Mouse (Mus musculus) common myeloid progenitor, adult 5-6 weeks (primary cell): ENCODE measurements around the gene Tex11. TPM values are rescaled to one million over a fixed set of nuclear protein-coding genes. Genes with fewer than 3 reads are reported as not detected.

Experiments used
- total RNA-seq: library from RNA; stranded (forward); fragments of 200-1000, 187-1606 nt; gene quantifications from 2 replicates; pipeline ENCODE4 v1.2.3, GENCODE M21; 2017

Gene Tex11
- total RNA-seq, 1 experiment from 2014 or later: not detected

Other genes with a start within 250 kb of the Tex11 start
- 0.09 TPM in 1 of 2 replicates, not detected in the other for gene Slc7a3, start 26.4 kb upstream of the Tex11 start, total RNA-seq
- 32.8 and 52.3 TPM in 2 replicates for gene Snx12, start 162.9 kb upstream of the Tex11 start, total RNA-seq
- gene Foxo4, start 194.9 kb upstream of the Tex11 start, total RNA-seq: 12.3 and 14.0 TPM in 2 replicates
- gene Gm614, start 204.3 kb upstream of the Tex11 start, total RNA-seq: 0.27 TPM in 1 of 2 replicates, not detected in the other
- gene Il2rg, start 208.6 kb upstream of the Tex11 start, total RNA-seq: 35.9 and 53.9 TPM in 2 replicates
- gene Gm20489, start 209.4 kb upstream of the Tex11 start, total RNA-seq: not detected in 2 replicates
- gene Med12, start 214.4 kb upstream of the Tex11 start, total RNA-seq: 23.6 and 37.1 TPM in 2 replicates
- gene Nlgn3, start 239.5 kb upstream of the Tex11 start, total RNA-seq: not detected in 2 replicates